Mouse (Mus musculus) liver, adult 2 months (tissue): Measurements from ENCODE around the gene Pax5.

ENCODE experiments used
- CTCF ChIP-seq: fragments of 200-500 bp; IDR thresholded peaks from 2 replicates; pipeline ENCODE4 v1.5.1; 2011; ENCODE audit warnings: low read depth, low read length, control low read depth
- POLR2A ChIP-seq: fragments of 200-500 bp; IDR thresholded peaks from 2 replicates; pipeline ENCODE4 v1.6.1; 2011; ENCODE audit warnings: low read length, control low read depth; ENCODE audit not compliant: insufficient read depth; ENCODE audit errors: extremely low read depth

- TF ChIP-seq CTCF, result no peak
- TF ChIP-seq POLR2A, result no peak
Measured at GRCm38 (mm10) chr4:44633694-44634524, 76.4 kb downstream of the Pax5 start.
